Mouse (Mus musculus): ENCODE results near the gene Grip2.

DNA sequence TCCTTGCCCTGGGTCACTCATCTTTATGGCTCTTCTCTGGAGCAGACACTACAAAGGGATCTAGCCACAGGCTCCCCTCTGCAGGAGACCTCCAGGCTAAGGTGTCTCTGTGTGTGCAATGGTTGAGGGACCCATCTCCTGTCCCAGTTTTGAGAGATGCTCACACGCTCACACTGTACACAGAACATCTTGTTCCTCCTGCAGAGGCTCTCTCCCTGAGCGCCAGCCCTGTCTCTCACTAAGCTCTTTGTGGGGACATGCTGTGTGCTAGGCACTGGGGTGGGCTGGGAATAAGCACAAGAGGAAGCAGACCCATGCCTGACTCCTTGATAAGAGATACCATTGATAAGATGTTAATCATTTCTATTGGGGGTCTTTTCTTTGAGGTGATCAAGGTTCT is 109.0 kb downstream of the Grip2 start:
- no peak for TF ChIP-seq CTCF (IDR thresholded peaks at IDR 0.05; ENCODE audit: low read depth, low read length)
- TF ChIP-seq GATA1 (IDR thresholded peaks at IDR 0.05; ENCODE audit: borderline replicate concordance, low read length) = no peak
- TF ChIP-seq GATA2 (IDR thresholded peaks at IDR 0.05; ENCODE audit: borderline replicate concordance, low read depth, low read length) = no peak
